Mouse (Mus musculus) naive thymus-derived CD4-positive, alpha-beta T cell, adult 2 months (primary cell): ENCODE data around the gene Ccdc14.
"Not testable (repeated sequence)": the region's sequence is repeated elsewhere in the genome, so short reads cannot be mapped to it uniquely, and the experiment has no call there.

ENCODE experiments used
- DNase-seq: peaks from one replicate; pipeline ENCODE4 v3.0.0-alpha.2; 2011; ENCODE audit warnings: low read depth

Gene Ccdc14

GRCm38 (mm10) chr16:34711481-34711880 is 21.1 kb downstream of the Ccdc14 start:
- DNase-seq = peak; percentile 14

GRCm38 (mm10) chr16:34725156-34725555 is 34.7 kb downstream of the Ccdc14 start:
- DNase-seq = no peak

- DNase-seq = not testable (repeated sequence)
These were observed 38.2 kb downstream of the Ccdc14 start for GRCm38 (mm10) chr16:34728610-34729009.

- DNase-seq = no peak
These were observed 39.0 kb downstream of the Ccdc14 start for GRCm38 (mm10) chr16:34729371-34729770.

- DNase-seq = no peak
These were observed 48.3 kb downstream of the Ccdc14 start for GRCm38 (mm10) chr16:34738656-34739233.

GRCm38 (mm10) chr16:34742930-34743329 is 52.5 kb downstream of the Ccdc14 start:
- no peak for DNase-seq

- DNase-seq = no peak
These were observed 54.7 kb downstream of the Ccdc14 start, which contains the start of gene Mylk for GRCm38 (mm10) chr16:34745065-34745585. Gene Mylk (plus strand): TSS chr16:34745210.

- no peak for DNase-seq
These were observed 57.8 kb downstream of the Ccdc14 start for GRCm38 (mm10) chr16:34748081-34748720.

GRCm38 (mm10) chr16:34749536-34749935 is 59.1 kb downstream of the Ccdc14 start:
- no peak for DNase-seq

DNA sequence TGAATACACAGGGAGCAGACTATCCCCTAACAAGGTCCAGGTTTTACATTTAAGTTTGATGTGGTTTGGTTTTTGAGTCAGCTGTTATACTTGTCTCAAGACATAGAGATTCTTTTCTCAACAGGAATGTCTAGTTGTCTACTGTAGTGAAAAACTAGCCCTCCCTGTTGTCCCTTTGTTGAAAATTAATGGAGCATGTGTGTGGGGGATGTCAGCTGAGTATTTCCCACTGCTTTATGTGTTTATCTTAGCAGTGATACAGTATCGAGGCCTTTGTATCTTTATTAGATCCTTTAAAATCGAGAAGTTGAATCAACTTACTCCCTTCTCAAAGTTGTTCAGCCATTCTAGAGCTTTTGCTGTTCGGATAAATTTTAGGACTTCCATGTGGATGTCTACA is 61.6 kb downstream of the Ccdc14 start:
- no peak for DNase-seq

DNA sequence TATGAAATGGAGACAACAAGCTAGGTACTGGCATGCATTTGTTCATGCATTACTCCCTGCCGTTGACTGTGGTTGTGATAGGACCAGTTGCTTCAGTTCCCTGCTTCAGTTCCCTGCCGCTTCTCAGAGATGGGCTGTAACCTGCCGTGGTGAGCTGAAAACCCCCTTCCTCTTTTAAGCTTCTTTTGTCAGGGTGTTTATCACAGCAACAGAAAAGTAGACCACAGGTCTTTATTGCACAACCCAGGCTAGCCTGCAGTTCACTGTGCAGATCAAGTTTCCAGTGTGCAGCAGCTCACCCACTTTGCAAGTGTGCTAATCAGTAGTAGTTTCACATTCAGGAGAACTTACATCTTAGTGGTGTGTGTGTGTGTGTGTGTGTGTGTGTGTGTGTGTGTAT is 62.6 kb downstream of the Ccdc14 start:
- no peak for DNase-seq

DNA sequence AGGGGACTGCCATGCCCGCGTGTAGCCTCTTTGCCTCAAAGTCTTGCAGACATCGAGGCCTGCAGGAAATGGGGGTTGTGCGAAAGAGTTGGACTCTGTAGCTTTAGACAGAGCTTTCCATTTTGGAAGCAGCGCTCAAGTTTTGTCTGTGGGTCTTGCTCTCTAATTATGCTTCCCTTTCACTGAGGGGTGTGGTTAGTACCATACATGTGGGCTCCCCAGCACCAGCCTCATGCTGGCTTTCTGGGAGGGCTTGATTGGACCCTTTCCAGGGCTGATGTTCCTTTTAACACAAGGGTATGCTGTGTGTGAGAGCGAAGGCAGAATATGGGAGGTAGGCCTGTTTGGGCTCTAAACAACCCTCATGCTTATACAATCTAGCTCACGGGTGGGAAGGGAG is 66.6 kb downstream of the Ccdc14 start:
- DNase-seq = no peak

DNA sequence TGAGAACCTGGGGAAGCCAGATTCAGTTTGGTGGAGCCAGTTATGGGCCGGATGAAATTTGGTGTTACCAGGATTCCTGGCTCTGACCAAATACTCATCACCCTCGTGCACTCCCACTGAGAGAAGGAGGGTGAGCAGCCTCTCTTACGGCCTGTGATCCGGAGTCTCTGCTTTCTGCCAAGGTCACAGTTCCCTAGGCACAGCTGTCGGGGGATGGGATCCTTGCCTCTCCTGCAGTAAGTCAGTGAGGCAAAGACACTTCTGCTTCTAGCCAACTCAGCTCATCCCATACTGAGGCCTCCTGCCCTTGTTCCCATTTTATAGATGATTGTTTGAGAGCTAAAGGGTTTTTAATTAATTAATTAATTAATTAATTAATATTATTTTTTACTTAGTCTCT is 67.8 kb downstream of the Ccdc14 start:
- no peak for DNase-seq

DNA sequence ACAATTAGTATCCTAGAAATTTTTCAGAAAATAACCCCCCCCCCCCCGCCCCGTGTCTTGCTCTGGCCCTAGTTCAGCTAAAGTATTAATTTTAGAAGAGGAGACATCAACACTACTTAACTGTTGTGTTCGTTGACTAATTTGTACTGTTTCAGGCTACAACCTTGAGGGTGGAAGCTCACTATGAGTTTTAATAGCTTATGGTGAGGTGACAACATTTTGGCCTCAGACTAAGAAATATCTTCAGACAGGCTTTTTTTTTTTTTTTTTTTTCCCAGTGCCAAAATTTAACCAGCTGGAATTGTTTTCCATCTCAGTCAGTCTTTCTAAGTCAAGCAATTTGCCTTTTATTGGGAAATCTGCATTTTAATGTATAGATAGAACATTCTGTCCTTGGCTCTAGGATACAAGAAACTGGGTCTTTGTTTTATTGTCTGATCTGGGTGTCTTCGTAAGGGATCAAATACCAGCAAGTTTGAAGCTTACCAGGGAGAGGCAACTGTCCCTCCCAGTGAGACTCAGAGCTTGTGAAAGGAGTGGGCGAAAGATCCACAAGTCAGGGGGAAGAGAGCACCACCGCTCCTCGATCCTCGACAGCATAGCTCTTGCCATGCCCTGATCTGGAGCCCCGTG is 73.7 kb downstream of the Ccdc14 start:
- DNase-seq = no peak

- DNase-seq = no peak
These were observed 75.2 kb downstream of the Ccdc14 start for GRCm38 (mm10) chr16:34765666-34766065.

DNA sequence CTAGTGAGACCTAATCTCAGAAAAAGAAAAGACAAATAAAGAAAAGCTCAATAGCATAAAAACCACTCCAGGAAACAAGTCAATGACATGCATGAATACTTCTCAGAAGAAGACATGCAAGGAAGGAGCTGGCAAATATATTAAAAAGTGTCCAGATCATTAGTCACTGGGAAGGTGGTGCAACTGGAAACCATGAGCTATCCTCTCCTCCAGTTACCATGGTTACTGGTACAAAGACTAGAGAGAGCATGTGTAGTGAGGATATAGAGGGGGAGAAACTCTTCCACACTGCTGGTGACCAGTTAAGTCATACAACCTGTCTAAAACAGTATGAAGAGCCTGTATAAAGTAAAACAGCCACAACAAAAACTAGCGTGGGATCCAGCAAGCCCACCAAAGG is 75.8 kb downstream of the Ccdc14 start:
- no peak for DNase-seq

GRCm38 (mm10) chr16:34767443-34767842 is 77.0 kb downstream of the Ccdc14 start:
- DNase-seq = no peak

GRCm38 (mm10) chr16:34768436-34768835 is 78.0 kb downstream of the Ccdc14 start:
- DNase-seq = no peak

DNA sequence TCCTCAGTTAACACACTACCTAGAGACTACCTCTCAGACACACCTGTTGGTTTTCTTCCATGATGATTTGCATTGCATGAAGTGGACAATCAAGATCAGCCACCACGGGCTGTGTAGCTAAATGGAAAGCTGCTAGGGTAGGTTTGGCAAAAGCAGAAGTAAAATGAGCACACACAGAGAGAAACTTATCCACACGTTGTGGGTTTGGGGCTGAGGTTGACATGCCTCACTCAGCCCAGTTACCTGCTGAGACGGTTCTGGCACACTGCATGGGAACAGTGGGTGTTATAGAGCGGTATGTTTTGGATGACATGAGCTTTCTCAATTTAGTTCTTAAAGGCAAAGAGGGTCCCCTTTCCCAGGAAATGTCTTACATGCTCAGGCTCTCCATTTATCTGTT is 79.7 kb downstream of the Ccdc14 start:
- DNase-seq = no peak

DNA sequence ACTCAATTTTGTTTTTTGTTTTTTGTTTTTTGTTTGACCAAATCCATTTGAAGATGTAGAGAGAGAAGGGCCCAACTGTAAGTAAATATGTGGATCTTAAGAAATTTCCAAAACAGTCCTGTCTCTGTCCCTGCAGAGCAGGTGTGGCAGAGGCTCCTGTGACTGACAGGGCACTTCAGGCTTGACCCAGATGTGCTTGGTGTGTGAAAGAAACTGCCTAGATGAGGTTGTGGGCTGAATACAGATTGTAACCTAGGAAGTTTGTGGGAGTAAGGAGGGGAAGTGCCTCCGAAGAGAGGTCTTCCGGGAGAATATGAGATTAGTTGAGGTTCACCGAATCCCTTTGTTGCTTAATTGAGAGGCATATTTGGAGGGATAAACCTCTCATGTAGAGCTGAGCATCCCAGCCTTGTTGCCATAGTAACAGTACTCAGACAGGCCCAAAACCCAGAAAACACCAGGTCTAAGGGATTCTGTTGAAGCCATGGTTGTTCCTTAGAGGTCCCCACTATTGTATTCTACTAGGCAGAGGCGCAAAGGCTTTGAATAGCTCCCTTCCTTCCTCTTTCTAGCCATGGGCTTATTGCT is 82.1 kb downstream of the Ccdc14 start:
- DNase-seq = no peak
